Mouse (Mus musculus): ENCODE data around the gene Krtap28-13.

- TF ChIP-seq CTCF (IDR thresholded peaks at IDR 0.05; ENCODE audit: insufficient read depth, low read depth, low read length) (no peak), POLR2A (IDR thresholded peaks at IDR 0.05; ENCODE audit: insufficient read depth, low read depth, low read length) (no peak)
Measured at GRCm38 (mm10) chr1:83032508-83032907, 28.2 kb upstream of the Krtap28-13 start.
